Mouse (Mus musculus) stomach, embryonic 15.5 days (tissue): ENCODE data around the gene Mfsd12. TPM values are rescaled to one million over a fixed set of nuclear protein-coding genes. Genes with fewer than 3 reads are reported as not detected.
A peak's percentile ranks its signal among the peaks of the same experiment; 100 is the strongest.

Source experiments
- ATAC-seq: fragments of 200-750 bp; cut with Nextera tagmentation; 2 replicates; pipeline ENCODE4 v1.8.0; 2017; ENCODE audit warnings: low read depth, moderate number of reproducible peaks, moderate TSS enrichment; ENCODE audit not compliant: insufficient read depth, low FRiP score
- H3K27ac ChIP-seq: fragments of 300-500 bp; sonication (generic); 2 replicates; pipeline ENCODE4 v1.5.1; 2015; ENCODE audit warnings: mild to moderate bottlenecking, inconsistent platforms
- H3K27me3 ChIP-seq: fragments of 300-500 bp; sonication (generic); replicated peaks from 2 replicates; pipeline ENCODE4 v1.6.1; 2015; ENCODE audit warnings: inconsistent platforms
- H3K36me3 ChIP-seq: fragments of 300-500 bp; sonication (generic); 2 replicates; pipeline ENCODE4 v1.6.1; 2015; ENCODE audit warnings: inconsistent platforms
- H3K4me1 ChIP-seq: fragments of 300-500 bp; sonication (generic); 2 replicates; pipeline ENCODE4 v1.6.1; 2015; ENCODE audit warnings: inconsistent platforms
- H3K4me2 ChIP-seq: fragments of 300-500 bp; sonication (generic); 2 replicates; pipeline ENCODE4 v1.6.1; 2015; ENCODE audit warnings: mild to moderate bottlenecking, inconsistent platforms
- H3K4me3 ChIP-seq: fragments of 300-500 bp; sonication (generic); replicated peaks from 2 replicates; pipeline ENCODE4 v1.5.1; 2015; ENCODE audit warnings: inconsistent platforms
- H3K9ac ChIP-seq: fragments of 300-500 bp; sonication (generic); 2 replicates; pipeline ENCODE4 v1.6.1; 2015; ENCODE audit warnings: inconsistent platforms
- H3K9me3 ChIP-seq: fragments of 300-500 bp; sonication (generic); 2 replicates; pipeline ENCODE4 v1.6.1; 2016; ENCODE audit warnings: inconsistent platforms
- WGBS: fragments of 180-500 bp; shearing (Covaris S2); methylation state at CpG from one replicate; pipeline ENCODE4 v1.1.7; 2015; 5-methylcytosine and 5-hydroxymethylcytosine counted together
- polyA plus RNA-seq: library from polyadenylated mRNA; unstranded; fragments of >200 nt; fragmentation: Nextera tagmentation; extraction: Ambion mirVana; gene quantifications from 2 replicates; pipeline ENCODE4 v1.2.1, GENCODE M21; 2015

Gene Mfsd12
- polyA plus RNA-seq, 1 experiment from 2014 or later = 12.8 TPM

DNA sequence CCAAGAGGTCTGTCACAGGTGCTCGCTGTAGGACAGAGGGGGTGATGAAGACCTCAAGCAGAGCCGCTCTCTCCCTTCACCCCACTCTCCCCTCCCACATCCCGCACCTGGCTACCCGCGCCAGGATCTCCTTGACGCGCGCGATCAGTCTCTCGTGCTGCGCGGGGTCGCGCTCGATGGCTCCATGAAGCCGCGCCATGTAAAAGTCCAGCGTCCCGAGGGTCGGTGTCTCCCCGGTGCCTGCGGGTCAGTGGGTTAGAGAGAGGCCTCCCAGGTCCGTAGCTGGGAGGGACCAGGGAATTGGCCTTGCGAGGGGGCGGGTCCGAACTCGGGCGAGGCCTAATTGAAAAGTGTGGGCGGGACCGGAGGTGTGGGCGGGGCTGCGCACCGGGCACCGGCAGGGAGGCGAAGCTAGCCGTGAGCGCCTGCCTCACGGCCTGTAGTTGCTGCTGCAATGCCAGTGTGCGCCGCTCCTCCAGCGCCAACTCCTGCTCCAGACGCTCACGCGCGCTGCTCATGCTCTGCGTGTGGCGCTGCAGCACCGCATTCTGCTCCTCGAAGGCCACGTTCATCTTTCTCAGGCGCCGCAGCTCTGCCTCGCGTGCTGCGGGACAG lies 10.7 kb upstream of the Mfsd12 start:
- peak; percentile 5; the same call in 1 of the 2 replicates for ATAC-seq
- Histone ChIP-seq H3K9ac (peak overlapping the region; percentile 19; the same call in 1 of the 2 replicates), H3K4me1 (peaks cover 38% of the 10 kb centered on the region), H3K36me3 (peaks cover 16% of the 10 kb centered on the region), H3K4me3 (peak overlapping the region; percentile 35), H3K4me2 (peak overlapping the region; percentile 70), H3K9me3 (no peaks in the 10 kb centered on the region), H3K27ac (peak overlapping the region; percentile 67; the same call in 1 of the 2 replicates), H3K27me3 (peaks cover 21% of the 10 kb centered on the region)
- WGBS = 14% methylated on average over 55 of the region's 55 CpGs

- 6% methylated on average over 12 of the region's 12 CpGs for WGBS
- H3K9ac ChIP-seq = no peak overlapping the region
- H3K36me3 ChIP-seq = peaks cover 16% of the 10 kb centered on the region
- peak overlapping the region; percentile 76 for H3K27ac ChIP-seq
- H3K9me3 ChIP-seq = no peaks in the 10 kb centered on the region
- H3K4me2 ChIP-seq = peak overlapping the region; percentile 77
- 0 out of 2 replicates have a peak, but pooled peaks cover 6% of the 10 kb centered on the region for H3K27me3 ChIP-seq
- H3K4me3 ChIP-seq = peak overlapping the region; percentile 81
- H3K4me1 ChIP-seq = peaks cover 38% of the 10 kb centered on the region
- peak; percentile 35; the same call in 1 of the 2 replicates for ATAC-seq
These were observed 8.1 kb upstream of the Mfsd12 start for GRCm38 (mm10) chr10:81349146-81349545.

DNA sequence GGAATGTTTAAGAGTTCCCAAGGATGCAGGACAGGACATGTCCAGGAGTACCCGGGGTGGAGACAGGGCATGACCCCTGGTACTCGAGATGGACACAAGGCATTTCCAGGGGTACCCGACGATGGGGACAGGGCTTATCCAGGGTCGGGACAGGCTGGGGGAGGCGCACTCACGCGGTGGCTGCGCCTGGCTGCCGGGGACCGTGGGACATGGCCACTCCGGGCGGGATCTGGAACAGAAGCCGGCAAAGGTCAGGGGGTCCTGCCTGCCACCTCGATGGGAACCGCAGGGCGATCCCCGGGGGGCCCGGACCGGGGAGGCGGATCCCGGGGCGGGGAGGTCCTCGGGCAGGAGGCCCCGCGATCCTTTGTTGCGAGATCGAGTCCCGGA lies 7.3 kb upstream of the Mfsd12 start:
- no peak; the same call in 1 of the 2 replicates for ATAC-seq
- under 1% methylated on average over 29 of the region's 29 CpGs for WGBS

GRCm38 (mm10) chr10:81350351-81351063 lies 6.8 kb upstream of the Mfsd12 start, which contains the start of gene Hmg20b:
Gene Hmg20b, minus strand, starts transcription at chr10:81350480.
- H3K9ac ChIP-seq = peak within 1 kb of the TSS; percentile 66
- no peaks in the 10 kb centered on the region for H3K27me3 ChIP-seq
- H3K4me1 ChIP-seq = peaks cover 38% of the 10 kb centered on the region
- H3K36me3 ChIP-seq = peaks cover 16% of the 10 kb centered on the region
- H3K4me2 ChIP-seq = peak within 1 kb of the TSS; percentile 77
- under 1% methylated on average over 54 of the region's 54 CpGs for WGBS
- peak within 1 kb of the TSS; percentile 81 for H3K4me3 ChIP-seq
- no peaks in the 10 kb centered on the region for H3K9me3 ChIP-seq
- H3K27ac ChIP-seq = peak within 1 kb of the TSS; percentile 83
- ATAC-seq = peak; percentile 93

More for the DNA sequence above, 7.3 kb upstream of the Mfsd12 start:
- Histone ChIP-seq H3K4me2 (peak overlapping the region; percentile 77), H3K27me3 (no peaks in the 10 kb centered on the region), H3K4me1 (peaks cover 38% of the 10 kb centered on the region), H3K36me3 (peaks cover 16% of the 10 kb centered on the region), H3K4me3 (peak overlapping the region; percentile 81), H3K27ac (peak overlapping the region; percentile 76), H3K9ac (peak overlapping the region; percentile 66), H3K9me3 (no peaks in the 10 kb centered on the region)

- WGBS = 18% methylated on average over 9 of the region's 9 CpGs
- H3K27ac ChIP-seq = no peak overlapping the region
- no peak for ATAC-seq
- H3K27me3 ChIP-seq = no peaks in the 10 kb centered on the region
- H3K4me1 ChIP-seq = peaks cover 35% of the 10 kb centered on the region
- no peak overlapping the region for H3K9ac ChIP-seq
- H3K9me3 ChIP-seq = no peaks in the 10 kb centered on the region
- peak overlapping the region; percentile 24; the same call in 1 of the 2 replicates for H3K4me2 ChIP-seq
- no peak overlapping the region for H3K4me3 ChIP-seq
- peaks cover 16% of the 10 kb centered on the region; the same call in 1 of the 2 replicates for H3K36me3 ChIP-seq
These were observed 5.5 kb upstream of the Mfsd12 start for GRCm38 (mm10) chr10:81351678-81352291.

- WGBS = 72% methylated on average over 9 of the region's 9 CpGs
- no peak overlapping the region for H3K4me2 ChIP-seq
These were observed 2.4 kb upstream of the Mfsd12 start for GRCm38 (mm10) chr10:81354738-81355477.

DNA sequence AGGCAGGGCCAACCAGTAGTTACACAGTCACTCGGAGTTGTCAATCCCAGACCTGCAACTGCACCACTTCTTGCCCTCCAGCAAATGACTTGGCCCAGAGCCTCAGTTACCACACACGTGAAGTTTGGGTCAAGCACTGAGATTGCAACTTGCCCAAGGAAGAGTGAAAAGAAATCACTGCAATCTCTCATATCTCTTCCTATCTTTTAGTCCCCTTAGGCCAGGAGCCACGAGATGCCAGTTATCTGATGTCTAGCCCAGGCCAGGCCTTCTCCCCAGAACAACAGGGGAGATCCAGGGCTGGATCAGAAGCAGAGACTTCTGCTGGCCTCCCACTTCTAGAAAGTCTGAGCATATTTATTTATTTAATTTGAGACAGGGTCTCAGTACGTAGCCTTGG lies 1.8 kb upstream of the Mfsd12 start:
- H3K27me3 ChIP-seq = no peaks in the 10 kb centered on the region
- H3K4me3 ChIP-seq = no peak overlapping the region
- H3K27ac ChIP-seq = no peak overlapping the region
- H3K9ac ChIP-seq = no peak overlapping the region
- no peaks in the 10 kb centered on the region for H3K9me3 ChIP-seq
- H3K36me3 ChIP-seq = no peaks in the 10 kb centered on the region
- 79% methylated on average over 4 of the region's 4 CpGs for WGBS
- H3K4me2 ChIP-seq = no peak overlapping the region
- peaks cover 31% of the 10 kb centered on the region for H3K4me1 ChIP-seq
- ATAC-seq = no peak

More at GRCm38 (mm10) chr10:81354738-81355477, 2.4 kb upstream of the Mfsd12 start:
- Histone ChIP-seq H3K27ac (no peak overlapping the region), H3K4me1 (peaks cover 31% of the 10 kb centered on the region), H3K36me3 (no peaks in the 10 kb centered on the region), H3K9ac (no peak overlapping the region), H3K9me3 (no peaks in the 10 kb centered on the region), H3K27me3 (no peaks in the 10 kb centered on the region), H3K4me3 (no peak overlapping the region)
- ATAC-seq = no peak

DNA sequence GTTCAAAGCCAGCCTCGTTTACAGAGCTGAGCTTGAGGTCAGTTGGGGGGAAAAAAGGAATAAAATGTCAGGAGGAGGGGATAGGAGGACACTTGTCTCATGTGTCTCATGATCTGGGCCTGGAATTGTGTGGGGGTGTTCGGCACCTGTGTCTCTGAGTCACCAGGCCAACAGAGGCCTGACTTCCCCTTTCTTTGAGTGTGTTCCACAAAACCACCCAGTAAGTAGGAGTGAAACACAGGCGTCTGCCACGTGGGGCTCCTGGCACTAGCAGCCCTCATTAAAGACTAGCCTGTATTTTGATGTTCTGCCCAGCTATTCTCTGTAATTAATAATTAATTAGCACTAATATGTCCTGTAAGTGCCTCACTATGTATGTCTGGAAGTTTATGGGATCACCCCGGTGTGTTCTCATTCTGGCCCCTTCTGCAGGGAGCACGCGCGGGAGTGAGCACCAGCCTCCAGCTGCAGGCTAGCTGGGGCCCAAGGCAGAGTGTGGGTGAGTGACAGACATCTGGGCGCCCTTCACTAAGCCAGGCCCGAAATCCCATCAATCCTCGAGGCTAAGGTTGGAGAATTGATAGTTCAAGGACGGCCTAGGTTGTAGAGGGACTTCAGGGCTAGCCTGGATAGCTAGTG lies 820 bp upstream of the Mfsd12 start:
- ATAC-seq = no peak
- no peak overlapping the region for H3K9ac ChIP-seq
- whole genome bisulfite sequencing = 50% methylated on average over 12 of the region's 12 CpGs
- H3K4me3 ChIP-seq = peak overlapping the region; percentile 83; the same call in 1 of the 2 replicates
- H3K36me3 ChIP-seq = no peaks in the 10 kb centered on the region
- H3K9me3 ChIP-seq = no peaks in the 10 kb centered on the region
- H3K4me2 ChIP-seq = peak overlapping the region; percentile 99
- H3K27me3 ChIP-seq = no peaks in the 10 kb centered on the region
- H3K4me1 ChIP-seq = peaks cover 28% of the 10 kb centered on the region
- H3K27ac ChIP-seq = no peak overlapping the region

- no peak for ATAC-seq
- 0 out of 2 replicates have a peak overlapping the region, but pooled peaks have one; percentile 23 for H3K27ac ChIP-seq
- H3K27me3 ChIP-seq = no peaks in the 10 kb centered on the region; the same call in 1 of the 2 replicates
- H3K36me3 ChIP-seq = no peaks in the 10 kb centered on the region
- peaks cover 32% of the 10 kb centered on the region for H3K4me1 ChIP-seq
- peak overlapping the region; percentile 76; the same call in 1 of the 2 replicates for H3K9ac ChIP-seq
- 32% methylated on average over 4 of the region's 4 CpGs for WGBS
- peak overlapping the region; percentile 99 for H3K4me2 ChIP-seq
- no peaks in the 10 kb centered on the region for H3K9me3 ChIP-seq
- peak overlapping the region; percentile 83 for H3K4me3 ChIP-seq
These were observed 918 bp downstream of the Mfsd12 start for GRCm38 (mm10) chr10:81358209-81358608.

GRCm38 (mm10) chr10:81358841-81359240 lies 1.6 kb downstream of the Mfsd12 start:
- Histone ChIP-seq H3K9ac (no peak overlapping the region; the same call in 1 of the 2 replicates), H3K27me3 (no peaks in the 10 kb centered on the region; the same call in 1 of the 2 replicates), H3K4me2 (peak overlapping the region; percentile 99), H3K4me1 (peaks cover 38% of the 10 kb centered on the region), H3K27ac (0 out of 2 replicates have a peak overlapping the region, but pooled peaks have one; percentile 23), H3K9me3 (no peaks in the 10 kb centered on the region), H3K36me3 (no peaks in the 10 kb centered on the region), H3K4me3 (no peak overlapping the region; the same call in 1 of the 2 replicates)
- no peak for ATAC-seq
- WGBS = 58% methylated on average over 1 of the region's 1 CpGs

GRCm38 (mm10) chr10:81360721-81361120 lies 3.4 kb downstream of the Mfsd12 start:
- Histone ChIP-seq H3K9ac (no peak overlapping the region), H3K27me3 (no peaks in the 10 kb centered on the region; the same call in 1 of the 2 replicates), H3K36me3 (no peaks in the 10 kb centered on the region), H3K4me3 (no peak overlapping the region), H3K4me2 (no peak overlapping the region), H3K4me1 (peaks cover 57% of the 10 kb centered on the region), H3K27ac (no peak overlapping the region), H3K9me3 (no peaks in the 10 kb centered on the region)
- WGBS = 55% methylated on average over 8 of the region's 8 CpGs
- no peak for ATAC-seq
